Mouse (Mus musculus) left cerebral cortex, adult 2 months (tissue): Measurements from ENCODE around the gene Adamts12. TPM values are rescaled to one million over a fixed set of nuclear protein-coding genes. Genes with fewer than 3 reads are reported as not detected.

Experiments used
- DNase-seq, 2 experiments: peaks; one replicate each; pipeline ENCODE4 v3.0.0; 2021 to 2022; ENCODE audit warnings: low spot score in 2 of 2, mixed read lengths in 1 of 2; ENCODE audit errors: extremely low spot score in 1 of 2
- H3K27ac ChIP-seq: fragments of 200-600 bp; 2 replicates; pipeline ENCODE4 v1.8.1; 2022
- H3K4me3 ChIP-seq: fragments of 200-600 bp; 2 replicates; pipeline ENCODE4 v1.8.1; 2022
- CTCF ChIP-seq: fragments of 200-600 bp; IDR thresholded peaks from 2 replicates; pipeline ENCODE4 v1.8.1; 2022; ENCODE audit warnings: antibody characterized with exemption, mild to moderate bottlenecking, moderate library complexity
- intact Hi-C: fragments of 180-260 bp; cut with DNase I; formaldehyde crosslinking; loops from one replicate; pipeline ENCODE4 v1.15.1; 2025
- total RNA-seq, 2 experiments: library from RNA; stranded (reverse); gene quantifications; 2 replicates each; pipeline ENCODE4 v1.2.3; 2021

Adamts12 gene
- total RNA-seq, 2 experiments from 2014 or later: 0.48 to 0.58 TPM

- no peak for TF ChIP-seq CTCF
- Histone ChIP-seq H3K4me3 (no peak overlapping the region), H3K27ac (no peak overlapping the region)
- intact Hi-C loops: no loop called here
- DNase-seq: no peak
Observed at GRCm38 (mm10) chr15:11279273-11280080, 214.9 kb downstream of the Adamts12 start.

- no peak for DNase-seq
- H3K27ac ChIP-seq: no peak overlapping the region
- intact Hi-C loops: no loop called here
- no peak overlapping the region for H3K4me3 ChIP-seq
- TF ChIP-seq CTCF: no peak
Observed at GRCm38 (mm10) chr15:11280689-11281264, 216.2 kb downstream of the Adamts12 start.

GRCm38 (mm10) chr15:11283171-11283570 is 218.6 kb downstream of the Adamts12 start:
- Histone ChIP-seq H3K4me3 (no peak overlapping the region), H3K27ac (no peak overlapping the region)
- no peak for TF ChIP-seq CTCF
- intact Hi-C loops: no loop called here
- no peak for DNase-seq

GRCm38 (mm10) chr15:11287780-11288179 is 223.2 kb downstream of the Adamts12 start:
- intact Hi-C loops: no loop called here
- no peak for TF ChIP-seq CTCF
- no peak overlapping the region for H3K4me3 ChIP-seq
- no peak overlapping the region for H3K27ac ChIP-seq
- DNase-seq: no peak

- TF ChIP-seq CTCF: no peak
- no peak overlapping the region for H3K4me3 ChIP-seq
- DNase-seq: no peak
- H3K27ac ChIP-seq: no peak overlapping the region
- intact Hi-C loops: no loop called here
Observed at GRCm38 (mm10) chr15:11292246-11292645, 227.7 kb downstream of the Adamts12 start.

DNA sequence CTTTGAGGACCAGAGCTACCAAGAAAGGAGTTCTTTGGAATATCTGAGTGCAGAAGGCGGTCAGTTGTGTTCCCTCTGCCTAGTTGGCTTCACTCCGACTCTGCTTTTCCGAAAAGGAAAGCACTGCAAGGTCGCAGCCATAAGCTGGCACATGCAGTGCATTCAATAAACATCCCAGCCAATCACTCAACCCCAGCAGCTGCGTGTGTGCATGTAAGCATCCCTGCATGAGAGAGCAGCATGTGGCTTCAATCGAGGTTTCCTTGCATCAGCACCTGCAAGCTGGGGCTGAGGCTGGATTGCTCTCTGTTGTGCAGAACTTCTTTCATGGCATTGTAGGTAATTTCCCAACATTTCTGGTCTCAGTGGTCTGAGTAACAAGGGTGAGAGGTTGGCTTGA is 230.4 kb downstream of the Adamts12 start:
- intact Hi-C loops: no loop called here
- no peak for TF ChIP-seq CTCF
- DNase-seq: no peak

GRCm38 (mm10) chr15:11297960-11298359 is 233.4 kb downstream of the Adamts12 start:
- Histone ChIP-seq H3K27ac (no peak overlapping the region), H3K4me3 (no peak overlapping the region)
- no peak for DNase-seq
- no peak for TF ChIP-seq CTCF
- intact Hi-C loops: no loop called here

More for the DNA sequence above, 230.4 kb downstream of the Adamts12 start:
- H3K27ac ChIP-seq: no peak overlapping the region
- H3K4me3 ChIP-seq: no peak overlapping the region

DNA sequence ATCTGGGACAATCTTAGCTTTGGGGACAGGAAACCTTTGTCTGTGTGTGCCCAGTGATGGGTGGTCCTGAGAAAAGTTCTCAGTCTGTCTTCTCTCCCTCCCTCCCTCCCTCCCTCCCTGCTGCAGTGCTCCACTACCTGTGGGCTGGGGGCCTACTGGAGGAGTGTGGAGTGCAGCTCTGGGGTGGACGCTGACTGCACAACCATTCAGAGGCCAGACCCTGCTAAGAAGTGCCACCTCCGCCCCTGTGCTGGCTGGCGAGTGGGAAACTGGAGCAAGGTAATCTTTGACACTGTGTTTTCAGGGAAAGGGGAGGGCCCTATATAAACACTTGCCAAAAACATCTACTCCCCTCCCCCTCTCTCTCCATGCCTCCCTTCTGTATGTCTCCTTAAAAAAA is 252.5 kb downstream of the Adamts12 start:
- H3K4me3 ChIP-seq: no peak overlapping the region
- intact Hi-C loops: no loop called here
- TF ChIP-seq CTCF: no peak
- H3K27ac ChIP-seq: no peak overlapping the region
- no peak for DNase-seq

DNA sequence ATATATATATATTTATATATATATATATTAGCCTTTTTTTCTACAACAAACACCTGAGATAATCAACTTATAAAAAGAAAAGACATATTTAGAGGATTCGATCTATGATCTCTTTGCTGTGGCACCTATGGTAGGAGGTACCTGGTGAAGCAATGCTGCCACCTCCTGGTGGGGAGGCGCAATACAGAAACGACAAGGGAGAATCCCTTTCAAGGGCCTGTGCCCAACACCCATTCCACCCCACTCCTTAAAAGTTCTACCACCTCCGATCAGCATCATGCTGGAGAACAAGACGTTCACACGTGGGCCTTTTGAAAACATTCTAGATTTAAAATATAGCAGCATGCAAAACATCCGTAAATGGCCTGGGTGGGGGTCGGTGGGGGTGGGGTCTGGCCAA is 255.9 kb downstream of the Adamts12 start:
- intact Hi-C loops: loop anchor here (1.0 to 5.0 kb wide), 3 partner anchors 57 to 400 kb away; no protein-coding TSS in a partner anchor
- DNase-seq: peak; percentile 33 to 46
- peak; percentile 76 for TF ChIP-seq CTCF
- Histone ChIP-seq H3K4me3 (no peak overlapping the region), H3K27ac (no peak overlapping the region)

DNA sequence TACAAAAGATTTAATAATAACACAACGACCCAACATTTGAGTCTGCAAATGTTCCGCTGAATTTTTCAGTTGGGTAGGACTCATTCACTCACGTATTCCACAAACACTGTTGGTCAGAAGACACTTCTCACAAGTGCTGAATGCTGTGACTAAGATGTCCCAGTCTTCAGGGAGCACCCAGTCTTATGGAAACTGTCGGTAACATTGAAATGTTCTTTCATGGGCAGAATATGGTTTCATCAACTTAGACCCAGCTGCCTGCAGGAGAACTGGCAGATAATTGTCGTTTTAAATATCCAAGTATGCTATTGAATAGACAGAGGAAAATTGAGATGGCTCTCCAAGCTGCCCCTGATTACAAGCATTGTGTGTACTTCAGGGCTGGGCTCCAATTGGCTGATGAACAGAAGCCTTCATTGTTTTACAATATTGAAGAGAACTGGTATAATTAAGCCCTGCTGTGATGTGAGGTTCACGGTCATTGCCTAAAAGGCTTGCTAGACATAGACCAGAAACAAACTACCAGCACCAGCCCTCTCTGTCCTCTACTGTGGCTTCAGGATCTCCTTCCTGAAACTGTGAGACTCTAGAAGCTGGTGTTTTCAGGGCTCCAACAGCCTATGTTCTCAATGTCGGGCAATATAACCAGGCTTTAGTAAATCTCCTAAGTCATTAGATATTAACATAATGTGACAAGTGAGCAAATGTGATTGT is 275.0 kb downstream of the Adamts12 start:
- no peak overlapping the region for H3K4me3 ChIP-seq
- intact Hi-C loops: no loop called here
- no peak for DNase-seq
- TF ChIP-seq CTCF: no peak
- H3K27ac ChIP-seq: no peak overlapping the region

GRCm38 (mm10) chr15:11355865-11356264 is 291.3 kb downstream of the Adamts12 start:
- no peak for DNase-seq
- no peak for TF ChIP-seq CTCF
- intact Hi-C loops: no loop called here
- no peak overlapping the region for H3K27ac ChIP-seq
- H3K4me3 ChIP-seq: no peak overlapping the region

- TF ChIP-seq CTCF: no peak
- Histone ChIP-seq H3K4me3 (no peak overlapping the region), H3K27ac (no peak overlapping the region)
- DNase-seq: no peak
- intact Hi-C loops: no loop called here
Observed at GRCm38 (mm10) chr15:11357501-11357900, 292.9 kb downstream of the Adamts12 start.
